Mouse (Mus musculus): ENCODE measurements at regions not wholly inside any gene's neighbourhood (a gene's known extent, or its start where the extent isn't known, plus 50 kb on each side); places are given as distances from the start of the nearest gene placed in this dataset.

- TF ChIP-seq EP300 (optimal IDR thresholded peaks at IDR 0.05) (no peak), CTCF (IDR thresholded peaks at IDR 0.05; ENCODE audit: low read depth) (no peak)
Measured at GRCm38 (mm10) chr4:95507141-95507945, 50.0 kb upstream of the Fggy start.
